Mouse (Mus musculus): ENCODE data around the gene Sema3d.

The Sema3d gene

DNA sequence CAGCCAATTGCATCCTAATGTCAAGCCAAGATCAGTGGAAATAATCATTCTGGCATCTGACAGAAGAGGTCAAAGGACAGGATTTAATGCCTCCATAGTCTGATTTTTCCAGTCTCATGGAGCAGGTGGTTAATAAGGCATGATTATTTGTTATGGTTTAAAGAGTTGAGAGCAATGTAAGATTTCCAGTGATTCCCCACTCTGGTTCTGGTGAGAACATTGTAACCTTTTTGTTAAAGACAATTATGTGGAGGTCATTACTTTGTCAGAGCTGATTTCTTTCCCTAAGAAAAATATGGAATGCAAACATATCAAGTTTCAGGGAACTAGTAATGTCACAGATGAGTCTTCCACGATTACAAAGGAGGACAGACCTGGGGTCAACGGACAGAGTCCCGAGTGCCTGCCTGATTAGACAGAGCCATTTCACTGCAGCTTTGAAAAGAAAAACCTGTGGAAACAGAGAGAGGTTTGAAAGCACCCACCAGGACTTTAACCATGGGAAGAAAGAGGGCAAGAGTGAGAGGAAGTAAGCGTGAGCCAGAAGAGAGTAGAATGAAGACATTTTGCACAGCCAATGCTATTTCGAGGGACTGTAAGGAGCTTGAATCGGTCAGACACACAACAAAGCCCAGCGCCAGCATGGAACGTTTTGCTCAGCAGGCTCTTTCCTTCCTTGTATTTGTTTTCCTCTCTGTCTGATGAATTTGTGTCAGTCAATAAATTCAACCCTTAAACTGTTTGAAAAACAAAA is 251.2 kb downstream of the Sema3d start:
- DNase-seq (ENCODE audit: low spot score), result peak; percentile 44

DNA sequence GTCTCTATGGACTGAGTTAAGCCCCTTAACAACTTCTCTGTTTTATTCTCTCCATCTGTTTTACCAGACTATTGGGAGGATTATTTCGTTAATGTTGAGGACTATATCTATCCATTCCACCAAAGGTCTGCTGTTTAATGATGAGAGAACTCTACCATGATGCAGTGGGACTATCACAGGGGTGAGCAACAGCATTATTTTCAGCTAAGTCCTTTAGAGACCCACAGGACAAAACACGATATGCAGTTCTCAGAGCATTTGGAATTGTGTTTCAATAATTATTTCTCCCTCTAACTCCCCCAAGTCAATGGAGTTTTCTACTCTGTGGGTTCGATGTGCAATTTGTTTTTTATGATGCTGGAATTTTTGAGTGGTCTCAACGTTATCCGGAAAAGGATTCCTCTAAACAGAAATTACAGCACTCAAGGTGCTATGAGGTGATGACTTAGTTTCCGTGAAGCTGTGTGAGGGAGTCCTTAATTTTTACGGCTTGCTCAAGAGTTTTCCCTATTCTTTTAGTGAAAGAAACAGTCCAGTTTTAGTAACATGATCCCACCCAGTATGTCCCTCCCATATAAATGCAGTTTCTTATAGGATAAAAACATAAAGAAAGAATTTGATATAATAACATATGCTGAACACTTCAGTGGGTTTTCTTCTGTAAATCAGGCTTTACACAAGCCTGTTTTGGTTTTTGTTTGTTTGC is 254.7 kb downstream of the Sema3d start:
- no peak for DNase-seq (ENCODE audit: low spot score)
